Mouse (Mus musculus) telencephalon, adult 2 months (tissue): ENCODE data around the gene Plekha6.

ENCODE experiments used
- DNase-seq: peaks from one replicate; pipeline ENCODE4 v3.0.0-alpha.2; 2011; ENCODE audit warnings: low read depth, low spot score

The Plekha6 gene

DNA sequence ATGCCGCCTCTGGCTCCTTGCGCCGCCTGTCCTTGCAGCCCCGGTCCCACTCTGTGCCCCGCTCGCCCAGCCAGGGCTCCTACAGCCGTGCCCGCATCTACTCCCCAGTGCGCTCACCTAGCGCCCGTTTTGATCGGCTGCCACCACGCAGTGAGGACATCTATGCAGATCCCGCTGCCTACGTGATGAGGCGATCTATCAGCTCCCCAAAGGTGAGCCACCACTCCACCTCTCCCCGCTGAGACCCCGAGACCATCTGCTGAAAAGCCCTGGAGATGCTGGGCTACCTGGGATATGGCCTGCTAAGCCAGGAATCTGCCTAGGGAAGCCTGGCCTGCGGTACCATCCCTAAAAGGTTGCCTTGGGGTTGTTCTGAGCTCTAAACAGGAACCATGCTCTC lies 110.2 kb downstream of the Plekha6 start:
- no peak for DNase-seq

GRCm38 (mm10) chr1:133276983-133277382 lies 113.0 kb downstream of the Plekha6 start:
- no peak for DNase-seq

DNA sequence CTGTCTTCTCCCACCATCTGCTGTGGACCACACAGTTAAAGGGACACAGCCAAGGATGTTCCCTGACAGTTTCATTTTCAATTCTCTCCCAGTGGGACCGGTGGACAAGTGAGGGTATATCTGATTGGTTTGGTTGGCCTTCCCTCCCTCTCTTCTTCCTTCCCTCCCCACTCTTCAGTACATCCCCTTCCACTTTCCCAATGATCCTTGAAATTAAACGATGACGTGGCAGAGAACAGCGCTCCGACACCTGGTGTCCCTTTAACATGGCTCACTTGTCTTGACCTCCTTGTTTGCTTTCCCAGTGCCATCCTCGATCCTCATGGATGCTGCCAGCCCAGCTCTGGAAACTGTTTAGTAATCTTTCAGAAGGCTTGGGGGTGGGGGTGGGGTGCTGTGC lies 114.5 kb downstream of the Plekha6 start:
- no peak for DNase-seq

- DNase-seq: no peak
Observed at GRCm38 (mm10) chr1:133278946-133279631, 115.1 kb downstream of the Plekha6 start.

DNA sequence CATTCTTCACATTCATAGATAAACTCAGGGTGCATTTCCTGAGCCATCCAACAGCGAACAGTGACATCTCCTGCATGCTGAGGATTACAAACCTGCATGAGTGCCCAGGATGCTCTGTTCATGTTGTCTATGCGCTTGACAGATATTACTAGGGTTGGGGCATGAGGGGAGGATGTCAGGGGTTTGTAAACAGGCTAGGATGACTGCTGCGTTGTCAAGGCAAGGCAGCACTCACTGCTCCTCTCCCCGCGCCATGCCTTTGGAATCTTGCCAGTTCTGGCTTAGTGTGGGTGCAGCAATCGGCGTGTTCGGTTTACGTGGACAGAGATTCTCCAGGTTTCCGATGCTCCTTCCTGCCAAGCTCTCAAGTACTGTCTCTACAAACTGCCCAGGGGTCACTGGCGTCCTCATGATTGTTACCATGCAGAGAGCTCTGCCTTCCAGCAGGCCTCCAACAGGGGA lies 115.7 kb downstream of the Plekha6 start:
- DNase-seq: no peak

- DNase-seq: no peak
Observed at GRCm38 (mm10) chr1:133280537-133280936, 116.5 kb downstream of the Plekha6 start.

DNA sequence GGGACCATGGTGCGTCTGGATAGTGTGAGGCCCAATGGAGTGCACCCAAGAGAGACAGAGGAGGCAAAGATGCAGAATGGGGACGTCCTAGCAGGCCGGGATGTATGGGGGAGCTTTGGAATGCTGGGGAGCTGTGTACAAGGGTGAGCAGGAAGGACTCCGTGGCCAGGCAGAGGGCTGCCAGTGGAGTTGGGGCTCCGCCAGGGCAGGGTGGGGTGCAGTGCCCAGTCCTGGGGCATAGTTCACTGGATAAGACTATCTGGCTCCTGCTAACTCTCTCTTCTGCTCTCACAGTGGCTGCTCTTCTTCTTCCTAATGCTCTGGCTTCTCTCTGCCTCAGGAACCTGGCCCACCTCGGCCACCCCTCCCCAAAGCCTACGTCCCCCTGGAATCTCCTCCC lies 121.9 kb downstream of the Plekha6 start:
- DNase-seq: no peak

- DNase-seq: peak; percentile 83
Observed at GRCm38 (mm10) chr1:133287051-133287450, 123.0 kb downstream of the Plekha6 start.

GRCm38 (mm10) chr1:133287880-133288279 lies 123.9 kb downstream of the Plekha6 start:
- DNase-seq: no peak

DNA sequence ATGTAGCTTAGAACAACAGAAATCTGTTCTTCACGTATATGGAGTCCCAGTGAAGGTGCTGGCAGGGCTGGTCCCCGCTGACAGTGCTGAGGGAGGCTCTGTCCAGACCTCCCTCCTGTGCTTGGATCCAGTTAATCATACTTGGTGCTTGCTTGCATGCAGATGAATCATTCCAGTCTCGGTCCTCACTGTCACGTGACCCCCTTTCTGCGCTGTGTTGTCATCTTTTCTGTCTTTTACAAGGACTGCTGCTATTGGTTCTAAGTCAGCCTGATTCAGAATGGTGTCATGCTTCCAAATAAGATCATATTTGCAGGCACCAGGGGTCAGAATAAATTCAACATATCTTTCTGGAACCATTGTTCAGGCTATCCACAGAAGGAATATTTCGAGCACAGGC lies 127.9 kb downstream of the Plekha6 start:
- DNase-seq: no peak

GRCm38 (mm10) chr1:133292608-133293007 lies 128.6 kb downstream of the Plekha6 start:
- DNase-seq: no peak

- no peak for DNase-seq
Observed at GRCm38 (mm10) chr1:133296376-133296775, 132.4 kb downstream of the Plekha6 start.

DNA sequence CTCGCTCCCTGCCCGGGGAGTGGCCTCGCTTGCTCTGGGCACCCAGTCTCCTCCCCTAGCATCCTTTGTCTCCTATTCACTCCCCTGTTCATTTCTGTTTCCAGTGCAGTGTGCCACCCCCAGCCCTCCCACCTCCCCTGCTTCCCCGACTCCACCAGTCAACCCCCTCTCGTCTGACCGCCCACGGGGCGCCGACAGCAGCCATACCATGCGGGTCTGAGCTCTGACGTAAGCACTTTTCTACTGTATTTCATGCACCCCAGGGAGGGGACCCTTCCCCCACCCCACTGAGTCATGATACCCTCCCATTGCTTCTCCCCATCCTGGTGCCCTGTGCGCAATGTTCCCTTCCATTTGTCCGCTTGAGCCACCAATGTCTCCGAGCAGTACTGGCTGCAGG lies 134.8 kb downstream of the Plekha6 start:
- DNase-seq: no peak

- no peak for DNase-seq
Observed at GRCm38 (mm10) chr1:133302540-133302939, 138.5 kb downstream of the Plekha6 start.

DNA sequence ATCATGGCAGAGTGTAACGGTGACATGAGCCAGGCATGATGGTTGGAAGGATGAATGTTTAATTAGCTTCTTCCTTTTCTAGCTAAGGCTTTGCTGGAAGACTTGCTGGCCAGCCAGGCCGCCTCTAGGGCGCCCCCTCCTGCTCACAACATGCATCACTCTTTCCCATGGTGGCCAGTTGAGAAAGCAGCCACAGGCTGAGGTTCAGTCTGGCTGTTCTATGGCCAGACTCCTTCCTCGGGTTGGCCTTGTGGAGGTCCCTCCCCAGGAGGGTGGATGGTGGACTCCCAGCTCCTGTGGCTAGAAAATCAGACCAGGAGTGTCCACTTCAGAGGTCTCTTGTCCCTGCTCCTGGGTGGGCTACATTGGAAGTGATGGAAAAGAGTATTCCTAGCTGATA lies 142.8 kb downstream of the Plekha6 start:
- no peak for DNase-seq

GRCm38 (mm10) chr1:133307318-133307717 lies 143.3 kb downstream of the Plekha6 start:
- no peak for DNase-seq

- no peak for DNase-seq
Observed at GRCm38 (mm10) chr1:133309652-133310267, 145.8 kb downstream of the Plekha6 start, which contains the start of gene Golt1a. Gene Golt1a (plus strand): TSS chr1:133309800.

DNA sequence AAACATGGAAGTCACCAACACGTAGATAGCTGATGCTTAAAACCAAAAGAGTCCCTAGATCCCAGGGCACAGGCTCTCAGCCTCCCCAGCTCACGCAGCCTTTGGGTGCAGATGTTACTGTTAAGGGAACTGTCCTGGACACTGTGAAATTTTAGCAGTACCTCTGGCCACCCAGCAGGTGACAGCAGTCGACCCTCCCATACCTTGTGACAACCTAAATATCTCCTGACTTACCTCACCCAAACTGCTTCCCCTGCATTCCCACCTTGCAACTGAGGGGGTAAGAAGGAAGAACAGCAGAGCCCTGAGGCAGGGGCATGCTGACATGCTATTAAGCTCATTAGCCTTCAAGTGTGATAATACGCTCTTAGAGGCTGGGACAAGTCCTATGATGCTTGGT lies 147.2 kb downstream of the Plekha6 start:
- DNase-seq: no peak

DNA sequence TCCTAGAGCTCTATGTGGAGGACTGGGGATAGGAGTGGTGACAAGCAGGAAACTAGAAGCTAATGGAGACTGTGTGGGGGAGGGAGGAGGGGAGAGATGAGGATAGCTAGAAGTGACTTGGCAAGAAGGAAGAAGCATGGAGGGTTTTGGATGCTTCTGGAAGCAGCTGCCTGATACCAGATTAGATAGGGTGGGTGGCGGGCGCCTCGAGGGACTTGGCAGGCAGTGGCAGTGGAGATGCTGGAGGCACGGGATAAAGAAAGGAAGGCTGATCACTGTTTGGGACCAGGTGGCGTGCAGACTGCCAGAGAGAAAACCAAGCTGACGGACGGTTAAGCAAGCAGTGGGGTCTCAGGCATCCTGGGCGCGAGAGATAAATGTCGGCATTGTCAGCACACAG lies 147.9 kb downstream of the Plekha6 start:
- DNase-seq: peak; percentile 90

- DNase-seq: no peak
Observed at GRCm38 (mm10) chr1:133314364-133314763, 150.4 kb downstream of the Plekha6 start.

GRCm38 (mm10) chr1:133315775-133316174 lies 151.8 kb downstream of the Plekha6 start:
- no peak for DNase-seq

- no peak for DNase-seq
Observed at GRCm38 (mm10) chr1:133316577-133316976, 152.6 kb downstream of the Plekha6 start.

DNA sequence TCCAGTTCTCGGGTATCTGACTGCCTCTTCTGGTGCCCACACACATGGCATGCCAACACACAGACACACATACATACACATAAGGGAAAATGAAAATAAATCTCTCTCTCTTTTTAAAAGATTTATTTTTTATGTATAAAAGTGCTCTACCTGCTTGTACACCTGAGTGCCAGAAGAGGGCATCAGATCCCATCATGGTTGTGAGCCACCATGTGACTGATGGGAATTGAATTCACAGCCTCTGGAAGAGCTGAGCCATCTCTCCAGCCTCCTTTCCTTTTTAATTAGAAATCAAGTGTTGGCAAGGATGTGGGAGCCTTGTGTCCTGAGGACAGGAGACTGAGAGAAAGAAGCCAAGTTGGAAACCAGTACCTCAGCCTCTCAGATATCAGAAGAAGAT lies 153.1 kb downstream of the Plekha6 start:
- no peak for DNase-seq
